Comparison of ENCODE assay signal across 7 mouse cellular contexts in the genomic region with DNA sequence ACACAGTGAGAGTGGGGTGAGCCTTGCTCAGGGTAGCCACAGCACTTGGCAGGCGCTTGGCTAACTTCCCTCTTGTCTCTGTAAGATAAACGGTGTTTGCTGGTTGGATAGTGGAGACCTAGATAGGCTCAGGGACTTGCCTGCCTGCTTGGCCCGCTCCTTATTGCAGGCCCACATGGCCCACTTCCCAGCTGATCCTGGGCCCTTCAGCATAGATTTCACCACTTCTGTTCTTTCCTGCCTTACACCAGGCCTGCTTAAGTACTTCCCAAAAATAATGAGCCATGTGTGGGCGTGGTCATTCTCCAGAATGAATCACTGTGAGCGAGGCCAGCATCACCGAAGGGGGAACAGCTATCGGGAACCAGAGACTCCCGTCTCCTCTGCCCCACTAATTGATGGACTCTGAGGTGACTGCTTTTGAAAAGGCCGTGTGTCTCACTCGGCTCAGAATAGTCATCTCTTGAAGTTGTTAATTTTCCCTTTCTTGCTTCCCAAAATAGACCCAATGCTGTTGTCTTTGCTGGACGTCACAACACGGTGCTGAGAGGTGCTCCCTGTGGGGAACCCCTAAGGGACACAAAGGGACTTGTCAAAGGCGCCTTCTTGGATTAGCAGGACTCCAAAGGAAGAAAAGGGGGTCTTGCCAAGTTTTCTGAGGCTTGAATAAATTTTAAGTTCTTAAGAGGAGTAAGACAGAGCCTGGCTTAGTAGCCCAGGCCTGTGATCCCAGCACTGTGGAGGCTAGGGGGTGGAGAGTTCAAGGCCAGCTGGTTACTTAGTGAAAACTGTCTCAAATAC. TPM values are rescaled to one million over a fixed set of nuclear protein-coding genes. Genes with fewer than 3 reads are reported as not detected.
DNase-seq lines count a peak whose midpoint lies in the region; ATAC-seq and TF ChIP-seq lines count a peak whose summit lies in the region.

No protein-coding gene starts in this region.

- 19% methylated on average over 13 of the region's 13 CpGs for WGBS in heart, embryonic 15.5 days
- WGBS in lung, adult 2 months: 18% methylated on average over 13 of the region's 13 CpGs
- 24% methylated on average over 13 of the region's 13 CpGs for WGBS in neural tube, embryonic 15.5 days

- peak; percentile 53 for DNase-seq in urinary bladder, postnatal 25 days (ENCODE audit: low spot score)
- DNase-seq in urinary bladder, postnatal 10 days (ENCODE audit: low spot score): no peak
- DNase-seq in lung, adult 2 months: peak; percentile 63
- DNase-seq in cerebellum, adult 9-10 months: no peak

- H3K9me3 ChIP-seq in heart, embryonic 15.5 days (replicated peaks): no peaks in the 10 kb centered on the region
- no peaks in the 10 kb centered on the region for H3K9me3 ChIP-seq in neural tube, embryonic 15.5 days (replicated peaks)

- no peaks in the 10 kb centered on the region for H3K27me3 ChIP-seq in heart, embryonic 15.5 days
- H3K27me3 ChIP-seq in neural tube, embryonic 15.5 days (replicated peaks): no peaks in the 10 kb centered on the region

- no peak for TF ChIP-seq CTCF in embryonic fibroblast, embryonic 13.5 days (IDR thresholded peaks at IDR 0.05; ENCODE audit: borderline replicate concordance, insufficient read depth, low read length)
- no peak for TF ChIP-seq CTCF in lung, adult 2 months (IDR thresholded peaks at IDR 0.05; ENCODE audit: insufficient read depth, low read length)

- H3K36me3 ChIP-seq in heart, embryonic 15.5 days: peaks cover 27% of the 10 kb centered on the region
- H3K36me3 ChIP-seq in neural tube, embryonic 15.5 days: peaks cover 29% of the 10 kb centered on the region

- TF ChIP-seq POLR2A in embryonic fibroblast, embryonic 13.5 days (IDR thresholded peaks at IDR 0.05; ENCODE audit: low read depth, low read length): peak; percentile 29; the same call in 1 of the 2 replicates
- TF ChIP-seq POLR2A in lung, adult 2 months (IDR thresholded peaks at IDR 0.05; ENCODE audit: borderline replicate concordance, extremely low read depth, low read depth, low read length): no peak

- ATAC-seq in heart, embryonic 15.5 days (replicated peaks; ENCODE audit: insufficient number of reproducible peaks, insufficient read depth, low FRiP score, low read depth): peak; percentile 18; the same call in 1 of the 2 replicates
- ATAC-seq in neural tube, embryonic 15.5 days (ENCODE audit: low FRiP score): peak; percentile 24; the same call in 1 of the 2 replicates

- H3K4me2 ChIP-seq in heart, embryonic 15.5 days: peak overlapping the region; percentile 30
- no peak overlapping the region for H3K4me2 ChIP-seq in neural tube, embryonic 15.5 days

- no peak overlapping the region for H3K9ac ChIP-seq in heart, embryonic 15.5 days
- H3K9ac ChIP-seq in neural tube, embryonic 15.5 days (replicated peaks): no peak overlapping the region

- peak overlapping the region; percentile 62 for H3K27ac ChIP-seq in embryonic fibroblast, embryonic 13.5 days (ENCODE audit: insufficient read depth, low read length)
- peak overlapping the region; percentile 60 for H3K27ac ChIP-seq in heart, embryonic 15.5 days
- H3K27ac ChIP-seq in neural tube, embryonic 15.5 days (replicated peaks): peak overlapping the region; percentile 6

- peaks cover 9% of the 10 kb centered on the region for H3K4me1 ChIP-seq in embryonic fibroblast, embryonic 13.5 days (ENCODE audit: control insufficient read depth, insufficient read depth, low read length)
- peaks cover 55% of the 10 kb centered on the region for H3K4me1 ChIP-seq in heart, embryonic 15.5 days (replicated peaks)
- H3K4me1 ChIP-seq in lung, adult 2 months (ENCODE audit: control insufficient read depth, insufficient read depth, low read length): peaks cover 27% of the 10 kb centered on the region
- peaks cover 48% of the 10 kb centered on the region for H3K4me1 ChIP-seq in neural tube, embryonic 15.5 days

- H3K4me3 ChIP-seq in embryonic fibroblast, embryonic 13.5 days (ENCODE audit: insufficient read depth, low read length): no peak overlapping the region
- H3K4me3 ChIP-seq in heart, embryonic 15.5 days: no peak overlapping the region
- H3K4me3 ChIP-seq in lung, adult 2 months (replicated peaks; ENCODE audit: extremely low read depth, low read depth, low read length): no peak overlapping the region
- H3K4me3 ChIP-seq in neural tube, embryonic 15.5 days (replicated peaks): no peak overlapping the region

RNA-seq across cellular contexts. Expression of gene Acvr1b, which starts 17.8 kb away (rescaled TPM):
- 8.8 and 9.7 TPM in 2 replicates for polyA plus RNA-seq in embryonic fibroblast, embryonic 13.5 days (2011; ENCODE audit: insufficient read length, low read depth, missing spikeins)
- 5.8 and 6.9 TPM in 2 replicates for polyA plus RNA-seq in heart, embryonic 15.5 days (2015; fragmentation: Nextera tagmentation; extraction: Ambion mirVana)
- 45.8 and 57.2 TPM in 2 replicates for polyA plus RNA-seq in lung, adult 2 months (2012; rRNA removed)
- polyA plus RNA-seq in neural tube, embryonic 15.5 days (2015; fragmentation: Nextera tagmentation; extraction: Ambion mirVana): 19.3 and 23.1 TPM in 2 replicates

RNA-seq across cellular contexts. Expression of gene Grasp, which starts 32.3 kb away (rescaled TPM):
- polyA plus RNA-seq in embryonic fibroblast, embryonic 13.5 days (2011; ENCODE audit: insufficient read length, low read depth, missing spikeins): 9.0 and 9.3 TPM in 2 replicates
- polyA plus RNA-seq in heart, embryonic 15.5 days (2015; fragmentation: Nextera tagmentation; extraction: Ambion mirVana): 3.3 and 5.0 TPM in 2 replicates
- polyA plus RNA-seq in lung, adult 2 months (2012; rRNA removed): 36.6 and 58.8 TPM in 2 replicates
- polyA plus RNA-seq in neural tube, embryonic 15.5 days (2015; fragmentation: Nextera tagmentation; extraction: Ambion mirVana): 2.2 and 2.5 TPM in 2 replicates

Comparison
In these comparisons a context has a peak if more than half of its experiments do, and no peak if none do; other contexts are left out.
1. DNase-seq: peak in urinary bladder, postnatal 25 days (single experiment) and lung, adult 2 months (single experiment); none in urinary bladder, postnatal 10 days (single experiment) and cerebellum, adult 9-10 months (single experiment).
2. H3K27ac ChIP-seq: peak in every context shown above with its lines; median percentile 62 in embryonic fibroblast, embryonic 13.5 days; 60 in heart, embryonic 15.5 days; 6 in neural tube, embryonic 15.5 days.